In the genomic region with DNA sequence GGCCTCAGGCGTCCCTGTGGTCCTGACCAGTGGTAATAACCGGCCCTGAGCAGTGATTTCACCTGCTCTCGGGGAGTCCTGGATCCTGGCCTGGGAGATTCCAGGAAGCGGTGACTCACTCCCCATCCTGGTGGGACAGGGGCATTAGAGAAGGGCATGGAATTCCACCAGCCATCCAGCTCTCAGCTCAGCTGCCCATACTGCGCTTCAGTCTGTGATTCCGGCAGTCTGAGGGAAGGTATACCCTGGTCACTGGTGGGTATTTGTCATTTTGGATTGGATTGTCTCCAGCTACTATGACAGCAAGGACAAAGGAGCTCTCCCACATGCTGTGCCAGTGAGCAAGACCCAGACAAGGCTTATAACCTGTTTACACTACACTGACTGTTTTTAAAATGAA, we compare ENCODE assay signal across 22 mouse cellular contexts. TPM values are rescaled to one million over a fixed set of nuclear protein-coding genes. Genes with fewer than 3 reads are reported as not detected.
DNase-seq lines count a peak whose midpoint lies in the region; ATAC-seq and TF ChIP-seq lines count a peak whose summit lies in the region.
"Had no signal": no experiment of that assay in that cellular context is flagged by ENCODE, and none has a peak within 500 bp of the region (broad histone marks: within the 10 kb centered on the region; RNA-seq: fewer than 3 reads in every experiment).

No protein-coding gene starts in this region.

- H3K36me3 ChIP-seq in liver, embryonic 13.5 days, result no peaks in the 10 kb centered on the region
- no peaks in the 10 kb centered on the region for H3K36me3 ChIP-seq in liver, postnatal 0 days (replicated peaks; ENCODE audit: insufficient read depth, low read length)
- H3K36me3 ChIP-seq: lung, embryonic 15.5 days; midbrain, embryonic 13.5 days; neural tube, embryonic 13.5 days had no signal

- H3K4me2 ChIP-seq in liver, embryonic 13.5 days, result no peak overlapping the region
- H3K4me2 ChIP-seq in liver, postnatal 0 days (ENCODE audit: low read depth, low read length), result no peak overlapping the region
- H3K4me2 ChIP-seq: hindbrain, embryonic 14.5 days; liver, embryonic 11.5 days; lung, embryonic 15.5 days; midbrain, embryonic 13.5 days; neural tube, embryonic 13.5 days had no signal

- intact Hi-C loops in gastrocnemius, adult 2 months (cut with DNase I), result no loop called here

- no peaks in the 10 kb centered on the region for H3K9me3 ChIP-seq in liver, embryonic 13.5 days (replicated peaks)
- H3K9me3 ChIP-seq in liver, postnatal 0 days (ENCODE audit: low read length), result no peaks in the 10 kb centered on the region
- H3K9me3 ChIP-seq: lung, embryonic 15.5 days; midbrain, embryonic 13.5 days; neural tube, embryonic 13.5 days had no signal

- H3K27me3 ChIP-seq in liver, embryonic 13.5 days, result no peaks in the 10 kb centered on the region
- H3K27me3 ChIP-seq in liver, postnatal 0 days (ENCODE audit: insufficient read depth, low read length), result no peaks in the 10 kb centered on the region
- H3K27me3 ChIP-seq: lung, embryonic 15.5 days; midbrain, embryonic 13.5 days; neural tube, embryonic 13.5 days had no signal

- WGBS in liver, embryonic 13.5 days (ENCODE audit: insufficient replicate concordance), result 76% methylated on average over 6 of the region's 6 CpGs
- 76% methylated on average over 6 of the region's 6 CpGs for WGBS in liver, postnatal 0 days (ENCODE audit: insufficient replicate concordance)

- peak overlapping the region; percentile 12; the same call in 1 of the 2 replicates for H3K27ac ChIP-seq in gastrocnemius, adult 2 months
- H3K27ac ChIP-seq in liver, embryonic 13.5 days, result 0 out of 2 replicates have a peak overlapping the region, but pooled peaks have one; percentile 2
- H3K27ac ChIP-seq in liver, postnatal 0 days (ENCODE audit: low read depth), result no peak overlapping the region
- H3K27ac ChIP-seq: hindbrain, embryonic 14.5 days; left cerebral cortex, adult 2 months; lung, embryonic 15.5 days; midbrain, embryonic 13.5 days; neural tube, embryonic 13.5 days had no signal

- H3K9ac ChIP-seq in liver, embryonic 13.5 days, result peak overlapping the region; percentile 1; the same call in 1 of the 2 replicates
- H3K9ac ChIP-seq in liver, postnatal 0 days (replicated peaks), result no peak overlapping the region
- H3K9ac ChIP-seq: hindbrain, embryonic 14.5 days; lung, embryonic 15.5 days; midbrain, embryonic 13.5 days; neural tube, embryonic 13.5 days had no signal

- no peak for TF ChIP-seq EP300 in liver, postnatal 0 days (IDR thresholded peaks at IDR 0.05; ENCODE audit: low read depth)

- no peak for DNase-seq in gastrocnemius, adult 2 months
- DNase-seq in gastrocnemius, postnatal 10 days, result no peak
- DNase-seq in liver, embryonic 13.5 days, result no peak
- no peak for DNase-seq in liver, postnatal 0 days
- peak; percentile 88 for DNase-seq in NIH3T3 (ENCODE audit: low read depth)
- peak; percentile 57 for DNase-seq in fibroblast of lung, adult 2 months (ENCODE audit: low read depth)
- DNase-seq in layer of hippocampus, adult 11-12 months (ENCODE audit: low spot score), result no peak
- no peak for DNase-seq in layer of hippocampus, postnatal 25 days (ENCODE audit: extremely low spot score in 1 of 2, low spot score in 1 of 2)
- DNase-seq: cerebellum, adult 11-12 months; cerebellum, postnatal 36 days; gastrocnemius, postnatal 36 days; heart, postnatal 10 days; kidney, adult 9 months; thymus, postnatal 14 days had no signal

- ATAC-seq in liver, embryonic 13.5 days (ENCODE audit: low read depth), result no peak
- no peak for ATAC-seq in liver, postnatal 0 days
- ATAC-seq: forebrain, embryonic 14.5 days; midbrain, embryonic 13.5 days had no signal

- TF ChIP-seq CTCF in gastrocnemius, adult 2 months (IDR thresholded peaks at IDR 0.05), result no peak
- TF ChIP-seq CTCF in liver, postnatal 0 days (IDR thresholded peaks at IDR 0.05; ENCODE audit: low read depth), result no peak

- no peak overlapping the region for H3K4me3 ChIP-seq in gastrocnemius, adult 2 months
- no peak overlapping the region for H3K4me3 ChIP-seq in liver, embryonic 13.5 days (replicated peaks)
- no peak overlapping the region for H3K4me3 ChIP-seq in liver, postnatal 0 days (ENCODE audit: low read depth, low read length)
- H3K4me3 ChIP-seq: erythroblast, embryonic 14.5 days; left cerebral cortex, adult 2 months; lung, embryonic 15.5 days; midbrain, embryonic 13.5 days; neural tube, embryonic 13.5 days had no signal

- peaks cover 50% of the 10 kb centered on the region for H3K4me1 ChIP-seq in liver, embryonic 13.5 days (replicated peaks)
- H3K4me1 ChIP-seq in liver, postnatal 0 days (ENCODE audit: insufficient read depth), result peaks cover 13% of the 10 kb centered on the region

RNA-seq across cellular contexts. Expression of a gene that starts 2.3 kb away (rescaled TPM):
- 1 to 10 TPM; 6.2 to 7.1 TPM for total RNA-seq in gastrocnemius, adult 2 months (2021)
- 10 to 100 TPM in 1 of 2 experiments, 1 to 10 TPM in 1; 7.7 to 11.6 TPM for total RNA-seq in gastrocnemius, postnatal 10 days (2021)
- polyA plus RNA-seq in liver, embryonic 13.5 days (2015; fragmentation: Nextera tagmentation; extraction: Ambion mirVana), result 9.2 and 9.9 TPM in 2 replicates
- polyA plus RNA-seq in liver, postnatal 0 days (2015; fragmentation: Nextera tagmentation; extraction: Ambion mirVana), result 7.4 and 8.7 TPM in 2 replicates
- 10 to 100 TPM; 14.5 to 22.0 TPM for total RNA-seq in layer of hippocampus, postnatal 25 days (2021)

RNA-seq across cellular contexts. Expression of a gene that starts 7.9 kb away (rescaled TPM):
- 100 to 1,000 TPM; 144 to 153 TPM for total RNA-seq in gastrocnemius, adult 2 months (2021)
- total RNA-seq in gastrocnemius, postnatal 10 days (2021), result 100 to 1,000 TPM; 105 to 110 TPM
- polyA plus RNA-seq in liver, embryonic 13.5 days (2015; fragmentation: Nextera tagmentation; extraction: Ambion mirVana), result 16.2 and 18.3 TPM in 2 replicates
- 9.1 and 11.2 TPM in 2 replicates for polyA plus RNA-seq in liver, postnatal 0 days (2015; fragmentation: Nextera tagmentation; extraction: Ambion mirVana)
- 10 to 100 TPM; 89.1 to 94.3 TPM for total RNA-seq in layer of hippocampus, postnatal 25 days (2021)

RNA-seq across cellular contexts. Expression of a gene that starts 30.8 kb away (rescaled TPM):
- total RNA-seq in gastrocnemius, adult 2 months (2021), result 100 to 1,000 TPM; 535 to 725 TPM
- 100 to 1,000 TPM; 576 to 659 TPM for total RNA-seq in gastrocnemius, postnatal 10 days (2021)
- 358 and 362 TPM in 2 replicates for polyA plus RNA-seq in liver, embryonic 13.5 days (2015; fragmentation: Nextera tagmentation; extraction: Ambion mirVana)
- 537 and 576 TPM in 2 replicates for polyA plus RNA-seq in liver, postnatal 0 days (2015; fragmentation: Nextera tagmentation; extraction: Ambion mirVana)
- 100 to 1,000 TPM; 338 to 391 TPM for total RNA-seq in layer of hippocampus, postnatal 25 days (2021)

RNA-seq across cellular contexts. Expression of a gene that starts 33.0 kb away (rescaled TPM):
- 1 to 10 TPM; 1.8 to 2.3 TPM for total RNA-seq in gastrocnemius, adult 2 months (2021)
- 1 to 10 TPM; 2.3 to 3.2 TPM for total RNA-seq in gastrocnemius, postnatal 10 days (2021)
- 0.54 and 0.69 TPM in 2 replicates for polyA plus RNA-seq in liver, embryonic 13.5 days (2015; fragmentation: Nextera tagmentation; extraction: Ambion mirVana)
- 0.11 and 0.18 TPM in 2 replicates for polyA plus RNA-seq in liver, postnatal 0 days (2015; fragmentation: Nextera tagmentation; extraction: Ambion mirVana)
- 100 to 1,000 TPM; 399 to 401 TPM for total RNA-seq in layer of hippocampus, postnatal 25 days (2021)

RNA-seq across cellular contexts. Expression of a gene that starts 40.4 kb away (rescaled TPM):
- total RNA-seq in gastrocnemius, adult 2 months (2021), result 10 to 100 TPM; 34.3 to 39.8 TPM
- 10 to 100 TPM; 34.3 to 62.7 TPM for total RNA-seq in gastrocnemius, postnatal 10 days (2021)
- 3.0 and 3.3 TPM in 2 replicates for polyA plus RNA-seq in liver, embryonic 13.5 days (2015; fragmentation: Nextera tagmentation; extraction: Ambion mirVana)
- 3.0 and 4.3 TPM in 2 replicates for polyA plus RNA-seq in liver, postnatal 0 days (2015; fragmentation: Nextera tagmentation; extraction: Ambion mirVana)
- total RNA-seq in layer of hippocampus, postnatal 25 days (2021), result 10 to 100 TPM; 61.4 to 82.4 TPM

Comparison
In these comparisons a context has a peak if more than half of its experiments do, and no peak if none do; other contexts are left out.
1. DNase-seq: peak in NIH3T3 (single experiment) and fibroblast of lung, adult 2 months (single experiment); none in gastrocnemius, adult 2 months (single experiment), gastrocnemius, postnatal 10 days (single experiment), liver, embryonic 13.5 days (single experiment), liver, postnatal 0 days (single experiment), layer of hippocampus, adult 11-12 months (single experiment) and layer of hippocampus, postnatal 25 days (0 of 2).